Mouse (Mus musculus): ENCODE measurements around the gene Rcc1l.

Gene Rcc1l

DNA sequence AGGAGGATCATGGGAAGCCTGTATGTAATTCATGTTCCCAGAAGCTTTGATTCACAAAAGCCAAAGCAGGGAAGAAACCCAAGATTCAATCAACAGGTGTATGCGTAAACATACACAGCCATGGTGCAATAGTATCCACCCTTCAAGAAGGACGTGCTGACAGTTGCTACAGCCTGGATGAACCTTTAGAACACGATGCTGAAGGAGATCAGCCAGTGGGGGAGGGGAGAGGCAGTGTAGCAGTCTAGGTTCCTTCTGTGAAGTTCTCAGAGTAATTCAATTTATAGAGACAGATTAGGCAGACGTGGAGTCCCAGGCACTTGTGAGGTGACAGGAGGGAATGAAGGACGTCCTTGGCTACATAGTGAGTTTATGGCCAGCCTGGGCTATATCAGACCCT is 61.6 kb downstream of the Rcc1l start:
- DNase-seq, result no peak

DNA sequence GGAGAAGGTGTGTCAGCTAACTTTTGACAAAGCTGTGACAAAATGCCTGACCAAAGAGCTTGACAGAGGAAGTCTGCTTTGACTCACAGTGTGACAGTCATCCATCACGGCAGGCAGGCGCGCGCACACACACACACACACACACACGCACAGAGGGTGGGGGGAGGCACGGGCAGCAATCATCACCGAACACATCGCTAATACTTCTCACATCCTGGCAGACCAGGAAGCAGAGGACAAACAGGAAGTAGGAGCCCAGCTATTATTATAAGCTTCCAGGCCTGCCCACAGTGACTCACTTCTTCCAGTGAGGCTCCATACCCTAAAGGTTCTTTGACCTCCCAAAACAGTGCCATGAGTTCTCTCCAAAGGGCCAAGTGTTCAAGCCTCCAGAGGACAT is 70.7 kb downstream of the Rcc1l start:
- DNase-seq, result no peak

DNA sequence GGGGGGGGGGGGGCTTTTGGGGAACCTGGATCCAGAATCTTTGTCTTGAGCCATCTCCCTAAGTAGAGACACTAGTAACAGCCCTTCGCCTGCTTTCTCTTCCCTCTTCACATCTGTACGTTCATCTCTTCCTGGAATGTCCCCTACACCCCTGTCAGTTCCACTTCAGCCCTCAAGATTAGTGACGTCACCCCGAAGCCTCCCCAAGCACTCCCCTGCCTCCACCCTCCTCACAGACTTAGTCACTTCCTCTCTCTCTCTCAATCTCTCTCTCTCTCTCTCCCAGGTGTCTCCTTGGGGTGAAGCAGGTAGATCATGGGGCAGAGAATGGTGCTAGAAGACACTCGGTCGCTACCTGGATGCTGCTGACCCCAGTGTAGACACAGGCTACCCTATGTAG is 73.9 kb downstream of the Rcc1l start:
- DNase-seq, result no peak

DNA sequence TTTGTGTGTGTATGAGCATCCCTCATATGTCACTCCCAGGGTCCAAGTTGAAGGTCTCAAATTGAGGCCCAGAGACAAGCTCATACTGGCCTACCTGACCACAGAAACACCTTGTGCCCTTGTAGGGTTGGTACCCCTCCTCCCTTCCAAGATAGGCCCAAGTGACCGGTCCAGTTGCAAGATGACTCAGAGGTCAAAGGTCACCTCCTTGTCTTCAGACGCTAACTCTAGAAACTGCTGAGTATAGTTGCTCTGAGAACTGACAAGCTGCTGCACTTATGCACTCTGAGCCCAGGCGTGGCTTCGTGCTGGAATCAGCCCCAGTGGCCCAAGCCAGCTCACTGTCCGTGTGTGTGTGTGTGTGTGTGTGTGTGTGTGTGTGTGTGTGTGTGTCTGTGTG is 74.7 kb downstream of the Rcc1l start:
- peak; percentile 30 to 33 for DNase-seq

- no peak for DNase-seq
Observed at GRCm38 (mm10) chr5:134101322-134101721, 75.3 kb downstream of the Rcc1l start.

DNA sequence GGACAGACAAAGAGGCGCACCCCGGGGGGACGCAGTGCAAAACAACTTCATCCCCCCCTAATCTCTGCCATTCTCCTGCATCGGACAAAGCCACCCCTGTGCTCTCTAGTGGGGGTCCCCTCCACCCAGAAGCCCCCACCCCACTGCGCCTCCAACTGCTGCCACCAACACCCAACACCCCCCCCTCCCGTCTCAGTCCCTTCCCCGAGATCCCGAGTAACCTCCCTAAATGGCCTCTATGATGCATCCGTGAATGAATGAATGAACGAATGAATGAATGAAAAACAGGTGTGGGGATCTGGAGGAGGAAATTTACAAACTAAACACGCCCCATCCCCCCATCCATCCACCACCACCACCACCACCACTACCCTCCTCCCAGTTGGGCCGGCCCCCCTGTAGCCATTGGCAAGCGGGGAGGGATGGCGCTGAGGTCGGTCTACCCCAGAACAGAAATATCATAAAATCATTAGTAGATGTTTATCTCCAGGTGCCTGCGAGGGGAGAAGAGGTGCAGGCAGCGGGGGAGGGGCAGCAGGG is 76.3 kb downstream of the Rcc1l start:
- DNase-seq, result peak; percentile 45 to 56

DNA sequence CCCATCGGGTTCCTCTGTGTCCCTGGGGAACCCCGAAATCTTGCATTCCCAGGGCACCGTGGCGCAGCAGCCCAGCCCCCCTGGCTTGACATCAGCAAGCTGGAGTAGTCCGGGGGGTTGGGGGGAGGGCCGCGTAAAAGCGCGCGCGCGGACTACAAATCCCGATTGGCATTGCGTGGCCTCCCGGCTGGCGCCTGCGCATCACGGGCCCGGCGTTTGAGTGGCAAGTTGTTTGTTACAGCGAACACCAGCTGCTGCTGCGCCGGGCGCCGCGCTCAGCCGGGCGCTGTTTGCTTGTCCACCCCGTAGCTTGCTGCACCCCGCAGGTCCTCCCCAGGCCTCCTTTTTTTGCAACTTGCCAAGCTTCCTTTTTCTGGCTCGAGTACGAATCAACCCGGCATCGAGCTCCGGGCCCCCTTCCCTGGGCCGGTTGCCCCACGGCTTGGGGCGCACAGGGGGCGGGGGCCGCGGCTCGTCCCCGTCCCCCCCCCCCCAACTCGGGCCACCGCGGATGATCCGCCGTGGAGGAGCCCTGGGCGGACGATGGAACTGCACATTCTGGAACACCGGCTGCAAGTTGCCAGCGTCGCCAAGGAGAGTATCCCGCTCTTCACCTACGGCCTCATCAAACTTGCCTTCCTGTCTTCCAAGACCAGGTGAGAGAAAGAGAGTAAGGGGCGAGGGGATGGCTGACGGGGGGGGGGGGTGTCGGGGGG is 76.9 kb downstream of the Rcc1l start, which contains the start of gene Castor2:
Castor2 (plus strand) TSS at position 216 of the 716 bp plus-strand sequence.
- DNase-seq, result peak; percentile 96 to 97

DNA sequence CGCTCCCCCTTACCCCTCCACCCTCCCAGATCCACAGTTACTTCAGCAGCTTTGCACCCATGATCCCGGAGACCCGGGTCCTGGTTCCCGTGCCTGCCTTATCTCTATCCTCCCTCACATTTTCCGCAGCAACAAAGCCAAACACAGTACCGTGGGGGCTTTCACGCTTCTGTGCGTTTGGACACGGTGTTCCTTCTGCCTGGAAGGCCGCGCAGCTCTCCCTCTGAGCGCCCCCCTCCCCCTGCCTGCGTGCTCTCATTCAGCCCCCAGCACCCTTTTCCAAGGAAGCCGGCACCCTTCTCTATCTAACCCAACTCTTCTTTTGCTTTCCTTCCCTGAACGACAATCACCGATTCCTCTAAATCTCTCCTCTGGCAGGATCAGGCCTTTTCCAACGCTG is 77.6 kb downstream of the Rcc1l start:
- DNase-seq, result peak; percentile 72 to 73

GRCm38 (mm10) chr5:134098341-134098902 is 78.2 kb downstream of the Rcc1l start:
- no peak for DNase-seq
